In genomic region chr11:34117581-34117980, GRCm38 (mm10) we compare ENCODE assay signal across 44 mouse cellular contexts. TPM values are rescaled to one million over a fixed set of nuclear protein-coding genes. Genes with fewer than 3 reads are reported as not detected.
"Had no signal": no experiment of that assay in that cellular context is flagged by ENCODE, and none has a peak within 500 bp of the region (broad histone marks: within the 10 kb centered on the region; RNA-seq: fewer than 3 reads in every experiment).

No protein-coding gene starts in this region.

- DNase-seq: left cerebral cortex, postnatal 4 days; liver; liver, embryonic 13.5 days; liver, postnatal 0 days; lung, adult 18-20 months; lung, adult 2 months; lung, embryonic 14.5 days; lung, postnatal 10 days; lung, postnatal 14 days; lung, postnatal 36 days; lung, postnatal 4 days; midbrain, embryonic 14.5 days had no signal

- ATAC-seq: midbrain, embryonic 13.5 days; midbrain, embryonic 15.5 days; midbrain, embryonic 16.5 days had no signal

- H3K9me3 ChIP-seq: limb, embryonic 10.5 days; limb, embryonic 12.5 days; limb, embryonic 13.5 days; limb, embryonic 15.5 days; liver, embryonic 12.5 days; liver, embryonic 13.5 days; liver, embryonic 15.5 days; lung, embryonic 15.5 days; megakaryocyte, embryonic 14.5 days; midbrain, embryonic 10.5 days; midbrain, embryonic 12.5 days; midbrain, embryonic 13.5 days; midbrain, embryonic 15.5 days; neural tube, embryonic 12.5 days had no signal

- H3K36me3 ChIP-seq: limb, embryonic 10.5 days; limb, embryonic 12.5 days; limb, embryonic 13.5 days; limb, embryonic 15.5 days; liver, embryonic 12.5 days; liver, embryonic 13.5 days; liver, embryonic 15.5 days; lung, embryonic 15.5 days; midbrain, embryonic 10.5 days; midbrain, embryonic 12.5 days; midbrain, embryonic 13.5 days; midbrain, embryonic 15.5 days; neural tube, embryonic 12.5 days had no signal

- H3K4me2 ChIP-seq: limb, embryonic 12.5 days; limb, embryonic 13.5 days; limb, embryonic 15.5 days; liver, embryonic 11.5 days; liver, embryonic 12.5 days; liver, embryonic 13.5 days; liver, embryonic 15.5 days; lung, embryonic 14.5 days; lung, embryonic 15.5 days; midbrain, embryonic 11.5 days; midbrain, embryonic 12.5 days; midbrain, embryonic 13.5 days; midbrain, embryonic 15.5 days; neural tube, embryonic 12.5 days had no signal

- H3K27ac ChIP-seq: limb, embryonic 10.5 days; limb, embryonic 12.5 days; limb, embryonic 13.5 days; limb, embryonic 15.5 days; liver, embryonic 12.5 days; liver, embryonic 14.5 days; liver, embryonic 15.5 days; lung, embryonic 15.5 days; macrophage; midbrain, embryonic 10.5 days; midbrain, embryonic 12.5 days; midbrain, embryonic 13.5 days; midbrain, embryonic 15.5 days; neural tube, embryonic 12.5 days had no signal

- H3K27me3 ChIP-seq: limb, embryonic 12.5 days; limb, embryonic 15.5 days; liver, embryonic 12.5 days; liver, embryonic 13.5 days; liver, embryonic 15.5 days; lung, embryonic 15.5 days; megakaryocyte, embryonic 14.5 days; midbrain, embryonic 12.5 days; midbrain, embryonic 15.5 days; neural tube, embryonic 12.5 days had no signal

- H3K9ac ChIP-seq: limb, embryonic 12.5 days; limb, embryonic 13.5 days; limb, embryonic 15.5 days; liver, embryonic 12.5 days; liver, embryonic 13.5 days; liver, embryonic 14.5 days; liver, embryonic 15.5 days; liver, postnatal 0 days; lung, embryonic 14.5 days; lung, embryonic 15.5 days; midbrain, embryonic 12.5 days; midbrain, embryonic 13.5 days; midbrain, embryonic 15.5 days; neural tube, embryonic 12.5 days had no signal

- H3K4me3 ChIP-seq: limb, embryonic 10.5 days; limb, embryonic 12.5 days; limb, embryonic 13.5 days; limb, embryonic 15.5 days; liver, embryonic 12.5 days; liver, embryonic 13.5 days; liver, embryonic 15.5 days; lung, embryonic 15.5 days; midbrain, embryonic 10.5 days; midbrain, embryonic 12.5 days; midbrain, embryonic 13.5 days; midbrain, embryonic 15.5 days; myocyte; neural tube, embryonic 12.5 days had no signal

- H3K4me1 ChIP-seq: limb, embryonic 15.5 days; liver, embryonic 13.5 days; liver, embryonic 15.5 days; lung, embryonic 15.5 days had no signal

RNA-seq across cellular contexts. Expression of gene 4930469K13Rik, which starts 19.2 kb away (rescaled TPM):
- total RNA-seq: left cerebral cortex, postnatal 10 days; left cerebral cortex, postnatal 14 days; left cerebral cortex, postnatal 25 days; left cerebral cortex, postnatal 36 days; left cerebral cortex, postnatal 4 days; liver, adult 2 months; megakaryocyte progenitor cell, adult 5-6 weeks; megakaryocyte-erythroid progenitor cell, adult 5-6 weeks; monocyte, adult 5-6 weeks had no signal
- polyA plus RNA-seq: limb, embryonic 10.5 days; limb, embryonic 12.5 days; limb, embryonic 14.5 days; liver, adult 2 months; liver, embryonic 11.5 days; liver, embryonic 12.5 days; liver, embryonic 13.5 days; liver, embryonic 14.5 days; liver, embryonic 15.5 days; liver, embryonic 16.5 days; liver, postnatal 0 days; lung, adult 2 months; lung, embryonic 14.5 days; lung, embryonic 16.5 days; lung, postnatal 0 days; macrophage; midbrain, embryonic 10.5 days; midbrain, embryonic 11.5 days; midbrain, embryonic 12.5 days; midbrain, embryonic 13.5 days; midbrain, embryonic 14.5 days; midbrain, embryonic 15.5 days; midbrain, embryonic 16.5 days; midbrain, postnatal 0 days; myocyte had no signal
